Mouse (Mus musculus) c-Kit-positive CD71-positive TER-119-negative erythroid progenitor cells, embryonic 14.5 days (primary cell): ENCODE measurements around the gene Pagr1b.

Experiments
- DNase-seq: peaks from one replicate; pipeline ENCODE4 v3.0.0-alpha.2; 2013; ENCODE audit warnings: low read depth

The Pagr1b gene

DNA sequence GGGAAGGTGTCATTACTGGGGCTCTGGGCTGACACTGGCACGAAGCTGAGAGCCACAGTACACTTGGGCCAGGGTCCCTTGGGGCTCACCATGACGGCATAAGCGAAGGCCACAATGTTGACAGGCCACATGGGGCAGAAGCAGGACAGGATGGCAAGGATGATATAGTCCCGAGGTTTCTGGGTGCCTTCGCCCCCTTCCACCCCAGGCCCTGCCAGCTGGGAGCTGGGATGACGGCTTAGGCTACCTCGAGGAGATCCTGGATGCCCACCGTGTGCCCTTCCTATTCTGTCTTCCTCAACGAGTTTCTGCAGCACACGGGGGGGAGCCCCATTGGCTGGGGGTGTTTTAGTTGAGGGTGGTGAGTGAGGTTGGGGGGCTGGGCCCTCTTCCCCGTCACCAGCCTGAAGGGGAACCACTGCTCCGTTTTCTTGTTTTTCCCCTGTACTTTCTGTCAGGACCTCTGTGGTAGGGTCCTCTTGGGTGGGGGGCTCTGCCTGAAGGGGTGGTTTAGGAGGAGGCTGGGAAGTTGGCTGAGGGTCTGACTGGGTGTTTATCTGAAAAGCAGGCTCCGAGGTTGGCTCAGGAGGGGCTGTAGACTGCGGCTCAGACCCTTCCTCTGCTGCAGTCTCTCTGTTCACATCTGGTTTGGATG, 3.1 kb upstream of the Pagr1b start:
- no peak for DNase-seq

DNA sequence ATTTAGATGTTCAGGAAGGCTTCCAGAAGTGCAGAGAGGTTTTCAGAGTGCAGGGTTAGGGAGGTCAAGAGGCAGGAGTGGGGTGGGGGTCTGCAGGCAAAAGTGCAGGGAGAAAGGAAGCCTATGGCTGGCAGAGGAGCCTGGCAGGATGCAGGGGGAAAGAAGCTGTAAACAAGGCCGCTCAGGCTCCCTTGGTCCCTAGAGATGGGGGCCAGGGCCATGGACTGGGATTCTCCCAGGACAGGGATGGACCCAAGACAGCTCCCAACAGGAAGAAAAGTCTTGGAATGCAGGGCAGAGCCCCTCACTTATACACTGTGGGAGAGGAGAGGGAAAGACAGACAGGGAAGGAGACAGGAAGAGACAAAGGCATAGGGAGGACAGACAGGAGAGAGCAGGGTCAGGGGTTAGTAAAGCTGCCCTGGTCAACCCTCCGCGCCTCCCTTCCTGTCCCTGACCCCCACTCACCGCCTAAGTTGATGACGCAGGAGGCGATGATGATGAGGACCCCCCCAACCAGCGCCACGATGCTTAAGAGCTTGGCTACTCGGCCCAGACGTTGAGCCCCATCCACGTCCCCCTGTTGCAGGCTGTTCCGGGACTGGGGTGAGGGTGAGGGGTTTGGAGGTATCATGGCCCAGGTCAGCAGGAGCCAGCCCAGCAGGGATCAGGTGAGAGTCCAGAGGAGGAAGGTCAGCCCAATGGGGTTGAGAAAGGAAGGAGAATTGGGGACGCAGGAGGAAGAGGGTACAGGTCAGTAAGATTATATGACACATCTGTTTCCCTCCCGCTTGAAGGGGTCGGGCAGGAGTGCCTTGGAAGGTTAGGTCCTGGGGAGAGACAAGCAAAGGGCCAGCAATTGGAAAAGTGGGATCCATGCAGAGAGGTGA, 2.4 kb upstream of the Pagr1b start:
- DNase-seq, result no peak

- no peak for DNase-seq
Observed at GRCm38 (mm10) chr7:127017950-127018345, 1.7 kb upstream of the Pagr1b start.

GRCm38 (mm10) chr7:127016971-127017949, 976 bp upstream of the Pagr1b start, which contains the start of gene Pagr1a:
Pagr1a (minus strand) TSS chr7:127017352.
- peak; percentile 100 for DNase-seq

GRCm38 (mm10) chr7:127016486-127016938, 228 bp upstream of the Pagr1b start:
- no peak for DNase-seq

- no peak for DNase-seq
Observed at GRCm38 (mm10) chr7:127016081-127016480, 203 bp downstream of the Pagr1b start.

- no peak for DNase-seq
Observed at GRCm38 (mm10) chr7:127014993-127015392, 1.3 kb downstream of the Pagr1b start.

DNA sequence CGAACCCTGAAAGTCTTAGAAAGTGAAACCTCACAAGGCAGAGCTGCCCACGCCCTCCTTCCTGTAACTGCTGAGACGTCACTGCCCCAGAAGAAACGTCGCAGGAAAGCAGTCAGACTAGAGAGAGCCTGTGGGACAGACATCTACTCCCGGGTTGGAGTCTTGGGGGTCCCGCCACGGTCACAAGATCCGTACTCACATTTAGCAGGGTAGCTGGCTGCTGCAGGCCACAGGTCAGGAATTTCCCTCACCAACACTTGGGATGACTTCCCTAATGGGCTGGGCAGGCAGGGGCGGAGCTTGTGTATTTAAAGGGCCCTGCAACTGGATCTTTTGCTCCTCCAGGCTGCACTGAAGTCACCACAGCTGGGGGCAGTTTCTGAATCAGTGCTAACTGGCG, 2.0 kb downstream of the Pagr1b start, which contains the start of gene Mvp:
Mvp (minus strand) TSS at position 302 of the 400 bp plus-strand sequence.
- DNase-seq, result no peak

GRCm38 (mm10) chr7:127013385-127013784, 2.9 kb downstream of the Pagr1b start:
- no peak for DNase-seq

DNA sequence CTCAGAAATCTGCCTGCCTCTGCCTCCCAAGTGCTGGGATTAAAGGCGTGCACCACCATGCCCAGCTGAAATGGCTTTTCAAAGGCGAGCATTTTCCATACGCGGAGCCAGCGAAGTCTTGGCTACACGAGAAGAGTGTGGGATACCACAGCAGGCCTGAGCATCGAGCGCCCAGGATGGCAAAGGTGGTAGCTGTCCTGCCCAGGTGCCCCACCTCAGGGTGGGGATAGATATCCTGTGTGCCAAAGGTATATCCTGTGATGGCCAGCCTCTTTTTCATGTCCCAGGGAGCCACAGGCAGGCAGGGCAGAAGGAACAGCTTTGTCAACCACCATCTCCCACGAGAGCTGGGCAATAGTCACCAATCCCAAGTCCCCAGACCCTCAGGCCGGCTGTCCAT, 3.4 kb downstream of the Pagr1b start:
- DNase-seq, result no peak

DNA sequence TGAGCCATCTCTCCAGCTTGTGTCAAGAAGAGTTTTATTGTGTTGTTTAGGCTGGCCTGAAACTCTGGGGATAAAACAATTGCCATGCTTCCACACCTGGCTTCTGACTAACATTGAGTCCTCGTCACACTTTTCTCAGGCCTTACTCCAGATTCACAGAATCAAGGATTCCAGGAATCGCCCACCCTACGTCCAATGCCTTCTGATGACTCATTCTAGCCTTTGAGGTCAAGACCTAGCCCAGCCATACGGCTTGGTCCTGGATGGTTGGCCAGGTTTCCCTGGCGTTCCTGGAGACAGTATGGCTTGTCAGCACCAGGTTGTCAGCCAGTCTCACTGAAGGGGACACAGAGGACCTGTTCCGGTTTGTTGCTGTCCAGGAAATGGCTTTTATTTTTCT, 3.9 kb downstream of the Pagr1b start:
- DNase-seq, result no peak

DNA sequence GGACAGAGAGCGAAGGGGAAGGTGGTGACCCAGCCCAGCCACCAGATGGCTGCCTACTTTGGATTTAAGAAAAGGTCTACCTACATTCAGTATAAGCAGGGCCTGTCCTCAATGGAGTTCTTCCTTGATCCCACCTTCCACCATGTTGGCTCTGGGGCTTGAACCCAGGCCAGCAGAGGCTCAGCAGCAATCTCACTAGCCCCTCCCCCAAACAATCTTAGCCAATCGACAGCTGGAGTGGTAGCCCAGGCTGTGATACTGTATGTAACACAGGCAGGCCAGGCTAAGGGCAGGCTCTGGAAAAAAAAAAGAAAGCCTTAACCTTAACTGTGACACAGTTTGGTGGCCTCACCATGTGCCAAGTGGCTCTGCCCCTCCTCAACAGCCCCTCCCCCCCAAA, 4.6 kb downstream of the Pagr1b start:
- DNase-seq, result no peak

GRCm38 (mm10) chr7:127011051-127011450, 5.2 kb downstream of the Pagr1b start:
- DNase-seq, result no peak

DNA sequence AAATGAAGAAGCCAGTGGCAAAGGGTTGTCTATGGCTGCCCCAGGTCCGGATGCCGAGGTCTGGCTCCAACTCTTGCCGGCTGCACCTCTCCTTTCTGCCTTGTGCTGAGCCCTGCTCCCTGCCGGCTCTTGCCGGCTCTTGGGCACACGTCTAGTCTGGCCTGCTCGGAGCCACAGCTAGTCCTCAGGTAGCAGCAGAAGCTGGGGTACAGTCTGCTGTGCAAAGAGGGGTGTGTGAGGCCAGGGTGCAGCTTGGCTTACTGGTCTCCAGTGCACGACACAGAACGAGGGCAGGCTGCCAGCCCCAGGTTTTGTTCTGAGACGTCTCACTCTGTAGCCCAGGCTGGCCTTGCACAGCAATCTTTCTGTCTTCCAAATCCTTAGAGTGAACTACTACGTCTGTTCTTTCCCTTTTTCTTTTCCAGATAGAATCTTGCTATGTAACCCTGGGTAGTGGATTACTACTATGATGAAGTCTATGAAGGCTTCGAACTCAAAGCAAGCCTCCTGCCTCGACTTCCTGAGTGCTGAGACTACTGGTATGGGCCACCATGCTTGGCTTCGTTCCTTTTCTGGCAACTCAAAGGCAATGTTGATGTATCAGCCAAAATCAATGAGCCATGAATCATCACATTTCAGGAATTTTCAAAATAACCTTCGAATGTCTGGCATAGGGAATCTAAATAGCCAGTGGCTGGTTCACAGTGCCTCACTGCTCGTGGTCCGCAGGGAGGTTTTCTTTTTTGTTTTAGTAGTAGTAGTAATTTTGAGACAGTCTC, 6.8 kb downstream of the Pagr1b start:
- DNase-seq, result no peak

DNA sequence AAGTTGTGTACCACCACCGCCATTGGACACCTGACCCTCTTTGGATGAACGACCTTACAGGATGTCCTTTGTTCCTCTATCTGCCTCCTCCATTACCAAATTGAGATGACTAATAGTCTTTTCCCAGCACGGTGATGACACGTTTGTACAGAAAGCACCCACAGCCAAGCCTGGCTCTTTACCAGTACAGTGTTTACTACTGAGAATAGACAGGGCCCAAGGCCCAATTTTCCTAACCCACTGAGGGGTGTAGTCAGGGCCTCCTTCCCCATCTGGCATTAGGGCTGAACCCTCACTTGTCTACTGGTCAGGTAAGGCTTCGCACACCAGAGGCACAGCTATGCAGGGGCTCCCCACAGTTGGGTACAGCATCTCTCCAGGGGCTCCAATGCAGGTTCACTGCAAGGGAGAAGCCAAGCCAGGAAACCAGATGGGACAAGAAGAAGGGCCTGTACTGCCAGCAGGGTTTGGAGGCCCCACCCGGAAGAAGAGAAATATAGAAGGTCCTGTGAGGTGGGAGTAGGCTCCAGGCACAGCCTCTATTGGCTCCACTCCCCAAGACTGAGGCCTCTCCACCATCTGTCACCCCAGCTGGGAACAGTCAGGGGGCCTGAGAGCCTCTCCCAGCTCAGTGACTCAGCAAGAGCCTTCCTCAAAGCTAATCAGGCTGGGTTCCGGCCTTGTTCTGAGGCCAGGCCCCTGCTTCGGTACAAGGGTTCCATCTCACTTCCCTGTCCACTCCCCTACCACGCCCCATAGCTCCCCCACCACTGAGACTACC, 7.9 kb downstream of the Pagr1b start:
- peak; percentile 63 for DNase-seq

DNA sequence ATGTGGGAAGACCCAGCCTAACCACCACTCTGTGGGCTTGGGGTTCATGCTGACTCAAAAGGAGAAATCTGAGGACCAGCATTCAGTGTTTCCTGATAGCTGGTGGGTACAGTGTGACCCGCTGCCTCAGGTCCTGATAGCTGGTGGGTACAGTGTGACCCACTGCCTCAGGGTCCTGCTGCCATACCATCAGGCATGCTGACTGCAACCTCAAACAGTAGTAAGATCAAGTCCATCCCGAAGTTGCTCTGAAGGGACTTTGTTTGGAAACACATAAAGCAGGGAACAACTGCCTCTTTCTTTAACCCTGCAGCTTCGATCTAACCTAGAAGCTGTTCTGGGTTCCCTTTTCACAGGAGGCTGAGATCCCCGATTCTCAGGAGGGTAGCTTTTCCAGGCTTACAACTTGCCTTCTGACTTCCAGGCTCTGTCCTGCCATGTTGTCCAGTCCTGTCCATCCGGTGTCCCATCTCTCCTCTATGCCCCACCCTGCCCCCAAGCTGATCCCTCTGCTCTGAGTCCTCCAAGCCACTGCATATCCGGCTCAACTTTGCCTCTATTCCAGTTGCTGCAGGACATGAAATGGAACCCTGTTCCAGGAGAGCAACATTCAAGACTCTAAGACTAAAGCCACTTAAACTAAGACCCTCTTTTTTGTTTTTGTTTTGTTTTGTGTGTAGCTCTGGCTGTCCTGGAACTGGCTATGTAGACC, 8.8 kb downstream of the Pagr1b start:
- no peak for DNase-seq

DNA sequence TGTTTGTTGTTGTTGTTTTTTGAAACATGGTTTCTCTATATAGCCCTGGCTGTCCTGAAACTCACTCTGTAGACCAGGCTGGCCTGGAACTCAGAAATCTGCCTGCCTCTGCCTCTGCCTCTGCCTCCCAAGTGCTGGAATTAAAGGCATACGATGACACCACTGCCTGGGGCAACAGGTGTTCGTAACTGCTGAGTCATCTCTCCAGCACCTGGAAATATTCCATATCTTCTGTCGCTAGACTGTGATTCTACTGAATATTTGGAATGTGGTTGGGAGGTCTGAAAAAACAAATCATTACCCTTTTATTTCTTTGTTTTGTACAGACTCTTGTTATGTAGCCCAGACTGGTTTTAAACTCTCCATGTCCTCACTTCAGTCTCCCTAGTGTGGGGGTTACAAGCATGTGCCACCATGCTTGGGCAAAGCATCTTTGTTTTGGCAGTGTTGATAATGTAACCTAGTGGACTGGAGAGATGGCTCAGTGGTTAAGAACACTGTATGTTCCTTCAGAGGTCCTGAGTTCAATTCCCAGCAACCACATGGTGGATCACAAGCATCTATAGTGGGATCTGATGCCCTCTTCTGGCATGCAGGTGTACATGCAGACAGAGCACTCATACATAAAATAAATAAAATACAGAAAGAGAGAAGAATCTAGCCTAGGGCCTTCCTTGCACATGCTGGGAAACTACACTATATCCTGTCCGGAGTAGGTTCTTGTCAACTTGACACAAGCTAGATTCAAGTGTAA, 12.0 kb downstream of the Pagr1b start:
- DNase-seq, result no peak

DNA sequence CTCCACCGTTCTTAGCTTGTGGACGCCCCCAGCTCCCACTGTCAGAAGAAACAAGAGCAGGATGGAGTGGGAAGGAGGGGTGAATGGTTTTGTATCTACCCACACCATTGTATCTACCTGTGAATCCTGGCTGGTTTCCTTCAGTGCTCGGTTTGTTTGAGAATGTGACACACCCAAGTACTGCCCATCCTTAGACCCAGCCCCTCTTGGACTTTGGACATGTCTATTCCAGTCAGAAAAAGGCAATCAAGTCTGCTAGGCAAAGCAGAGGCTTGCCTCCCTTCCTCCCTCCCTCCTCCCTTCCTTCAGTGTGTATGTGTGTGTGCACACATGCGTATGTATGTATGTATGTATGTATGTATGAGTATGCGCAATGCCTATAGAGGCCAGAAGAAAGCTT, 12.7 kb downstream of the Pagr1b start:
- no peak for DNase-seq

- DNase-seq, result no peak
Observed at GRCm38 (mm10) chr7:126999568-126999967, 16.7 kb downstream of the Pagr1b start.
